Mouse (Mus musculus): ENCODE measurements around the gene Lingo2.

Gene Lingo2

DNA sequence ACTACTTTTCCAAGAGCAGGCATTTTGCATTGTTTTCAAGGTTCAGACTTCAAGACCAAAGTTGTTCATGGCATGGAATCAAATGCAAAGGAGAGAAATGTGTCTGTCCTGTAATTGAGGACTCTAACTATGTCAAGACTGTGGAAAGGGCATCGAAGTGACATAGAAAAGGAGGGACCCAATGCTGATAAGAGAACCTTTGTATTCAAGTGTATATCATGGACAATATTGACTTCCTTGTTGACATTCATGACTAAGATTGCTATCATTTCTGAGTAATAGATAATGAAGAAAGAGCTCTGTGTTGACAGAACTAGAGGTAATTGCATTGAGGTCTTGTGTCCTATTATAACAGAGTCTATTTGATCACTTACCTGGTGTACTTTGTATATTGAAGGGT is 390.6 kb downstream of the Lingo2 start:
- no peak for DNase-seq (ENCODE audit: low read depth, low spot score)

DNA sequence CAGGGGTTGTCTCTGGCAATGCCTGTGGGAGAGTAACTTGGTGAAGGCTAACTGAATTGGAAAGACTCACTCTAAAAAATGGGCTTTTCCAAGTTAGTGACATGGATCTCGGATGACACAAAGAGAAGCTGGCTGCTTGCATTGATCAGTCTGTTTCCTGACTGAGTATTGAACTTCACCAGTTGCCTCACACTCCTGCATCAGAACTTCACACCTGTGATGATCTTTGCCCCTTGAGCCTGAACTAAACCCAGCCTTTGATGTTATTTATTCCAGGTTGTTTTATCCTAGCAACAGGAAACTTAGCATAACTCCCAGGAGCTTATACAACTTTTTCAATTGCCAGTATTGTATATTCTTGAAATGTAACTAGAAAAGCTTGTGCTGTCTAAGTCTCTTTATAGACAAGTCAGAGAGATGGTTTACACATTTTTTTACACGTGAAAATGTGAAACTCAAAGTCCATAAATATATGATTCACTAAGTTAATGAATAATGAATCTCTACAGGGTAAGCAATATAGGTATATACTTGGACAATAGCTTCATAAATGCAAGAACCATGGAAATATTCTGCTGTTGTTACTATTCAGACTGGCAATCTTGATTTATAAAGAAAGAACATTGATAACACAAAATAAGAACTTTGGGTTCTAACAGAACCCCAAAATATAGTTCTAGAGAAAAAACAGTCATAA is 410.7 kb downstream of the Lingo2 start:
- no peak for DNase-seq (ENCODE audit: low read depth, low spot score)

DNA sequence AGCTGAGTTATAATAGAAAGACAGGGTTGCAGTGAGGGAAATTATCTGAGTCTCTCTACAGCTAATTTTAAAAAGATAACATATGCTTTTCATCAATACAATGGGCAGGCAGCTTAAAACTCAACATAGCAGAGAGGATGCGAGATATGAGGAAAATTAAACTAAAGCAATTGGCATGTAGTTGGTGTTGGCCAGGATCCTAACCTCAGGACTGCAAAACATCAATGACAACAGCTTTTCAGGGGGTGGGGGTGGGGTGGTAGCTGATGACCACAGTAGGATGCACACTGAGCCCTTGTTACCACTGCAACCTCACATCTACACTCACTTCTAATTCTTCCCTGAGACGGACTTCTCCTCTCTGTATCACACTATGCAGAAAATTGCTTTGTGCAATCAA is 417.7 kb downstream of the Lingo2 start:
- no peak for DNase-seq (ENCODE audit: low read depth, low spot score)

DNA sequence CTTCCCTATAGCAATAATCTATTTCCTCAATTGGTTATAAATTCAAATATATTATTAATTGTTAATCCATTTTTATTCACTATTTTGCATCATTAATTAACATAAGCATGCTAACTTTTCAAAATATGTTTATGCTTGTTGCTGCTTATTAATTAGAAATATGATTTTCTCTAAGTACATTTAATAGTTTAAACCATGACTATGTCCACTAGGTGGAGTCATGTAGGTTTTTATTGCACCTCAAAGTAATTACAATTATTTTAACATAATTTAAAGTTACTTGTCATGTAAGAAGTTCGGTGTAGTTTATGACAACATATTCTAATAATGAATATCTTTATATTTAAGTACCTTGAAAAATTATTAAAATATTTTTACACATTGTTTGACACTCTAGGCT is 461.3 kb downstream of the Lingo2 start:
- no peak for DNase-seq (ENCODE audit: low read depth, low spot score)

DNA sequence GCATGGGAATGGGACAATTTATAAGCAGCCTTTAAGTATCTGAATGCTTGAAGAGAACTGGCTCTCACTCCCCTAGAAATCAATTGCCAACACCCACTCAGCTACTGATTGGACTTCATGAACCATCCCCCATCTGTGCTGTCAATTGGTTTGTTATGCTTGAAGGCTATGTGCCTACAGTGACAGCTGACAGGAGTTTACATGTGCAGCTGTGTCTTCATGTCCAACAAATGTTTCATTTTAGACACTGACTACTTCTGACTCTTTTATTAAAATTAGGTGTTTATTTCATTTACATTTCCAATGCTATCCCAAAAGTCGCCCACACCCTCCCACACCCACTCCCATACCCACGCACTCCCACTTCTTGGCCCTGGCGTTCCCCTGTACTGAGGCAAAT is 516.3 kb downstream of the Lingo2 start:
- DNase-seq (ENCODE audit: low read depth, low spot score): no peak

DNA sequence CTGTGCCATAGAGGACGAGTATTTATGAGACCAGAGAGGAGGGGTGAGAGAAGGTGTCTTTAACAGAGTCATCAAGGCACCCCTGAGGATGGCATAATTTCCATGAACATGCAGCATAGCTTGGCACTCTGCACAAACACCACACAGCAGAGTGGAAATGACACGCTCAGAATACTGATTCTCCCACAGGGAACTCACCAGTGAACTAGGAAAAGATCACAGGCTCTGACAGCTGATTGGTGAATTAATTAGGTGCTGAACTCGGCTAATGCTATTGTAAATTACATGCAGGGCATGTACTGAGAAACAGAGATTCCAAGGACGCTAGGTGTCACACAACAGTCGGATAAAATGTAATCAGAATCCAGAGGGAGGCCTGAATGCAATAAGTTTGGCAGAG is 525.4 kb downstream of the Lingo2 start:
- no peak for DNase-seq (ENCODE audit: low read depth, low spot score)

DNA sequence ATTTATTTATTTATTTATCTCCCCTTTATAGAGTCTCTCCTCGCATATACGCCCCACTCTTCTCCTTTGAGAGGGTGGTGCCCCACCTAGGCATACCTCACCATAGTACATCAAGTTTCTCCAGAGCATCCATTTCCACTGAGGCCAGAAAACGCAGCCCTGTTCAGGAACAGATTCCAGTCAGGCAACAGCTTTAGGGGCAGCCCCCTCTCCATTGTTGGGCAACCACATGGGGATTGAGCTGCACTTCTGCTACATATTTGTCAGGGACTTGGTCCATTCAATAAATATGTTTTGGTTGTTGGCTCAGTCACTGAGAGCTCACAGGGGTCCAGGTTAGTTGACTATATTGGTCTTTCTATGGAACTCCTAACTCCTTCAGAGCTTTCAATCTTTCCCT is 544.2 kb downstream of the Lingo2 start:
- DNase-seq (ENCODE audit: low read depth, low spot score): no peak

DNA sequence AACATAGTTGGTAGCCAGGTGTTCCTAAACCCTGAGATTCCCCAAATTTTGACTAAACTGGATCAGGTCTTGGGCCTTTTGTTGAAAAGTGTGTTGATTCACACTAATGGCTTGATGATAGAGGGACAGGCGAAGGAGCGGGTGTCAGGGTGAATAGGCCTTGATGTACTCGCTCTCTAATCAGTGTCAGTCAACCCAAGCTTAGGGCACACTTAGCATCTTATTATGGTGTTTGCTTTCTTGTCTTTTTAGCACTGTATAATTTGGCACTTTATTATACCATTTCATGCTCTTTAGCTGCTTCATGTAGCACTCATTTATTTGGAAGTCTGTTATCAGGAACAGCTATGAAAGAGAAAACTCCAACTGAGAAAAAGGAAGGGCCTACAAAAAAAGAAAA is 582.6 kb downstream of the Lingo2 start:
- DNase-seq (ENCODE audit: low read depth, low spot score): no peak

DNA sequence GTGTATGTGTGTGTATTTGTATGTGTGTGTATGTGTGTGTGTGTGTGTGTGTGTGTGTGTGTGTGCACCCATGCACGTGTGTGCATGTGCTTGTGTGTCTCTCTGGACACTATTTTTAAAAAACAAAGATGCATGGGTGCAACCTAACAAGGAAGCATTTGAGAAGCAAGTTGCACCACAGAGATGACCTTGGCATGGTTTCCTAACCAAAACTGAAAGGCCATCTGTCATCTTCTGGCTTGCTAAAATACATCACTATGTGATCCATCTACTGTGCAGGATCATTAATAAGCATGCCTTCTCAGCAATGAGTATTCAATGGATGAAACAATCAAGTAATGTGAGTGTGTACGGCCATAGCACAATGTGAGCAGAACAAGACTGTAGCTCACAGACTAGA is 597.1 kb downstream of the Lingo2 start:
- no peak for DNase-seq (ENCODE audit: low read depth, low spot score)

DNA sequence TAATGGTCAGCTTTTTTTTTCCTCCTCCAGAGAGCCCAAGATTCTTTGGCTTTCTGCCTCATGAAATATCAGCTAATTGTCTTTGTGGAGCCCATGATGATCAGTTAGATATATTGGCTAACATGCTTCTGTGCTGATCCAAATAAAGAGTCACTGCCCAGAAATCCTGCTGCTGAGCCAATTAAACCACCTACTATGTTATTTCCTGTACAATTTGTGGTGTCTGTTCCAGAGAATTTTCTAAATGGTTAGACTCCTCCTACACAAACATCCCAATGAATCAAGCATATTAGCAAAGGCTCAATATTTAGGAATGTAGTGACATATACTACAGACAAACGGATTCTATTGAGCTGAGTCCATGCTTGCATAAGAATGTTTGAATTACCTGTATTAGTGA is 619.8 kb downstream of the Lingo2 start:
- no peak for DNase-seq (ENCODE audit: low read depth, low spot score)

DNA sequence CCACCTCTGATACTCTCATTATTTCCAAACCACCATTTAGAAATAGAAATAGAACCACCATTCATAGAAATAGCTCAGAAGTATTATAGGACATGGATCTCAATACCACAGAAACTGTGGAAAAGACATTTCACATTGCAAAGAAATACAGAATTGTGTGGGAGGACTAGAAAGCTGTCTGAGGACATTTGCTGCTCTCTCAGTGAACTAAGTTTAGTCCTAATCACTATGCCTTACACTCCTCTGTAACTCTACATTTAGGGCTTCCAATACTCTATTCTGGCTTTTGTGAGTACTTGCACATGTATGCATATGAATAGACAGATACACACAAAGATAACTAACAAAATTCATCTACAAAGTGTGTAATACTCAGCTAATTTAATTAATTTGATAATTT is 625.9 kb downstream of the Lingo2 start:
- DNase-seq (ENCODE audit: low read depth, low spot score): no peak

DNA sequence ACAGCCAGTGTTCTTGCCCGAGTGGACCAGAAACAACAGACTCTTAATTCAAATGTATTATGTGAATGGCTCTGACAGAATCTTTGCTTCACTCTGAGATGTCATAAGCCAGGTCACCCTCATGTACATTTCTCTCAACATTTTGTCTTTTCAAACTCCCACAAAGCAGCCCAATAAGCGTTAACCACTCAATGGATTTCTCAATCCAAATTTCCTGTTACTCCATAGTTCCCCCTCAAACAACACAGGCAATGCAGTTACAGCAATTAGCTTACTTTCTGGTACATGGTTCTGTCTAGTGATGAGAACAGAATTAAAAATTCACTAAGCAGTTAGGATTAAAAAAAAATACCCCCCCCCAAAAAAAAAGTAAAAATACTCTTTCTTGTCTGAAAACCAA is 638.5 kb downstream of the Lingo2 start:
- no peak for DNase-seq (ENCODE audit: low read depth, low spot score)

DNA sequence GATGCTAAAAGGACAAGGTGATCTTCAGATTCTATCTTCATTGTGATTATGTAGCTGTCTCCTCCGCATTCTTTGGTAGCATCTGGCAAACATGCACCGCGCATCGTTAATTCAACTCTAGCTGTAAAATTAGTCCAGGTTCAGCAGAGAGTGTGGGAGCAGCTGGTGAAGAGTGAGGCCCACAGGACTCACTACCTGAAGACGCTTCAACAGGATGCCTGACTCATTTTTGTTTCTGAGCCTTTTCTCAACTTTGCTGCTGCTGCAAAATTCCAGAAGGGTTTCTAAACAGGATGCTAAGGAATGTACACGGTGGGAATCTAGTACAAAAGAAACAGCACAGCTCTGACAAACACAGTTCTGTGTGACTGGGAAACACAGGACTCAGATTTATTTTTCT is 640.1 kb downstream of the Lingo2 start:
- DNase-seq (ENCODE audit: low read depth, low spot score): no peak

DNA sequence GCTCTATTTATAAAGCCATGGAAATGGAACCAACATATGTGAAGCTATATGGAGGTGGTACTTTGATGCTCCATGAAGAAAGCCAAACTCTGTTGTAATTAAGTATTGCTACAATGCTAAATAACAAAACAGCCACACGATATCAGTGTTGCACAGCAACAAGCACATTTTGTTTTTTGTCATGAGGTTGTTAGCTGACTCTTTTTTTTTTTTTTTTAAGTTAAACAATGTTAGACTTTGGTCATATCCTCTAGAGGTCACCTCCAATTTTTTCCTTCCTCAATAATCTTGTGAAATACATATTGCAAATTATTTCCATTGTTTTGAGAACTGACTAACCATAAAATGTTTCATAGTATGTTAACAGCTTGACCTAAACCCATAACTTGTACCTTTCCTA is 646.3 kb downstream of the Lingo2 start:
- no peak for DNase-seq (ENCODE audit: low read depth, low spot score)

DNA sequence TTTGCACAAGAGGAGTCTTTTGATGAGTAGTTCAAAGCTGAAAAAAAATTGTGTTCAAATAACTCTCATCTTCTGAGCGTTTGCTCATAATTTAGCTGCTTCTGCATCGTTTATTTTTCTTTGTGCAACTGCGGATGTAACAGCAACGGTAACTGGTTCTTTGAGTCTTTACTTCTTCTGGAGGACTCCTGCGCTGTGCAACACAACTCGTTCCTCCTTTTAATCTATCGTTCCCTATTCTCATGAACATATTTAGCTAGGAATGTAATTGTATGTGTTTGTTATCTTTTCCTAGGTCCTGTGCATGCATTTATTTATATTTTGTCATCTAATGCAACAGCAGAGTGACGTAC is 661.9 kb downstream of the Lingo2 start:
- no peak for DNase-seq (ENCODE audit: low read depth, low spot score)

DNA sequence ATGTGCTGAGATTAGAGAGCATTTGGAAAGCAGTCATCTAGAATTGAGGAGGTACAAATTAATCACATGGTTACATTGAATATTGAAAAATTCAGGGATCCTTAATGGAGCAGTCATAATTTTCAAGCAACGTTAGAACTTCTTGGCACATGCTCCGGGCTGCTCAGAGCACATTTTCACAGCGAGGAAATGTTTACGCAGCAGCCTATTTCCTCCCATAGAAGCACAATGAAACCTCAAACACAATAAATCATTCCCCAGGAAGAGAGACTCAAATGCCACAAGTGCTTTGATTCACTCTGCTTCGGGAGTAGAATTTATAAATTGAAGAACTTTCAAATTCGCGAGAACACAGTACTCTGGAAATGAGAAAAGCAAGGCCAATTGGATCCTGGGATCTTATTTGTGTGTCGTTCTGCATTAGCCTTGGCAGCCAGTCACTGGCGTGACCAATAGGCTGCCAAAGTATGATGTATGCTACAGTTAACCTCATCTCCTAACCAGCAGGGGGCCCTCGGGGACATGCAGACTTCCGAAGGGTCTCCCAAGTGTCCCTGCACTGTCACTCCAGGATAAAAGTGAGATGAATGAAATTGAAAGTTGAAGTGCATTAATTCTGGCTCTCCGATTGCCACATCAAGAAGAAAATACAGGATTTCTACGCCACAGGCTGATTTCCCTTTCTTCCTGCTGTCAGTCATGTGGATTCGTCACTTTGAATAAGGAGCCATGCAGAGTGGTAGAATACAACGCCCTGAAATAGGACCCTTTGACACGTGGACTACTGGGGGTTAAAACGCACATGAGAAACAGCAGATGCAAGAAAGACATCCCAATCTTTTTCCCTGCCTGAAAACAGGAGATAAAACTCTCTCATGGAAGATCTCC is 662.5 kb downstream of the Lingo2 start:
- DNase-seq (ENCODE audit: low read depth, low spot score): no peak

DNA sequence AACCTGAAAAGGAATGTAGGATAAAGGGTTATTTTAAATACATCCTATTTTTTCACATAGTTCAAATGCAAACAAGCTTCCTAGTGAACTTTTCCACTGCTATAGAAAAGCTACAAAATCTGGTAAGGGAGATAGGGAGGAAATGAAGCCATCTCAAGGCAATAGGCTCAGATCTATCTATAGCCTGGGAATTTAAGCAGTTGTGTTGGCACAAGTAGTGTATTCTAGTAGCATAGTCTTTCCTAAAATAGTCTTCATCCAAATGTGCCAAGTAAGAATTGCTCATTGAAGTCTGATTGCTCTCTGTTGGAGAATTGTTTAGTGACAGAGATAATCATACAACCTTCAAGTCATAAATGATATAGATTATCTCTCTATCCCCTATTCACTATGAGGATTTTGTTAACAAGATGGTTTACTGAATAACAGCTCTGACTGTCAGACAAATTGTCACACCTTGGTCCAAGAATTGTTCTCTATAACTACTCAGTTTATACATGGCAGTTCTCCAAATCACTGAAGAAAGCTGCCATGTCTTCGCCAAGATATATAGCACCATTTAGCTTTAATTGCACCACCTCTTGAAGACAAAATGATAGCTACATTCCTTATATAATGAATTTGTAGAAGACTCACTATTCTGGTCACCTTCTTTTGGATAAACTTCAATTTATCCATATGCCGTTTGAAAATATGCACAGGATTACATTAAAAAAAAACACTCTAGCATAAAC is 688.9 kb downstream of the Lingo2 start:
- no peak for DNase-seq (ENCODE audit: low read depth, low spot score)

DNA sequence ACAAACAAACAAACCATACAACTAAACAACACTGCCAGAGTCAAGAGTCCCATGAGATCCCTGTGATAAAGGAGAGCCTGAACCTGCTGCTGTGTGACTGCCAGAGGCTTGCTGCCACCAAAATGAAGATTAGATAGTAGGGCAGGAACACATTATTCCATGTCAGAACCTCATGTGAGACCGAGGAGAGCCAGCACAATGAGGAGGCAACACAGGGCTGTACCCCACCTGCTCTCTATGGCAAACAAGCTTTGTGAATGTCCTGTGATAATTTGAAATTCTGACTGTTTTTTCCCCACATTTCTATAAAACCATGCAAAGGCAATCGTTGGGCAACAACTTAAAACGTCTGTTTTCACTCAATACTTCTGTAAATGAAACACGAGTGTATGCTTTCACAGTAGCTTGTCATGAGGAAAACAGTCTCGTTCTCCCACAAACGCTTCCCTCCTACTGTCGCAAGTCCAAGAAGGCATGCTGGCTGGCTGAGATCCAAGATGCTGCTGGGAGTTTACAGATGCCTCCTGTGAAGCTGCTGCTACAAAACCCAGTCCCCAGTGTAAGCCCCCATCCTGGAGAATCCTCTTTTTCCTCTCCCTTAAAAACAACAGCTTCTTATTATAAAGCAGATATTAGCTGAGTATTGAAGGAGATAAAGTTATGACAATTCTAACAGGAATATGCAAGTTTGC is 765.2 kb downstream of the Lingo2 start:
- no peak for DNase-seq (ENCODE audit: low read depth, low spot score)

DNA sequence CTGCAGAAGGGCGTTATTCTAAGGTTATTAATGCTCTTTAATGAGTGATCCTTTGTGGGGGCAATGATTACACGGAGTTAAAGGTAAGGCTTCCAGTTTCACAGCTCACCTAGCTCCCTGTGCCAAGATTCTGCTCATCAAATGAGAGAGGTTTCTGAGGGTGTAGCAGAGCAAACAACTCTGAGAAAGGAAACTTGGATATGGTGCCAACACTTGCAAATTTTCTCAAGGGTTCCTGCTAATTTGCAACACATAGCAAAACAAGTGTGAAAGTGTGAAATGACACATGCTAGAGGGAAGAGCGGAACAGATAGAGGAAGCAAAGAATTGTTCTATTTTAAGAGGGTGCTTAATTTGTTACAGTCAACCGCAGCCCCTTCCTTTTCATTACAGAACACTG is 767.9 kb downstream of the Lingo2 start:
- no peak for DNase-seq (ENCODE audit: low read depth, low spot score)

DNA sequence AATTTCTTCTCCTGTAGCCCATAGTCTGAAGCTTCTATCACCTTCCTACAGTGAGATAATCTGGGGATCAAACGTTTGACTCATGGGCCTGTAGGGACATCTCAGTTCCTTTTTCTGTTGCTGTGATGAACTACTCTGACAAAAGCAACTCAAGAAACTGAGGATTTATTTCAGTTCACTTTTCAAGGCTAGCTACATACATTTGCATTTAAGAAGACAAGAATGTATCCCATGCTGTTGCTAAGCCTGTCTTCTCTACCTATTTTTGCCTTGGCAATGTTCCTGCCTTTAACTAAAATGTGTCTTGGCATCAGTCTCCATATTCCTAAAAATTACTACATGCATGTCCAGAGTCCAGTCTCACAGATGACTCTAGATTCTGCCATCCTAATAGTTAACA is 781.4 kb downstream of the Lingo2 start:
- DNase-seq (ENCODE audit: low read depth, low spot score): no peak

DNA sequence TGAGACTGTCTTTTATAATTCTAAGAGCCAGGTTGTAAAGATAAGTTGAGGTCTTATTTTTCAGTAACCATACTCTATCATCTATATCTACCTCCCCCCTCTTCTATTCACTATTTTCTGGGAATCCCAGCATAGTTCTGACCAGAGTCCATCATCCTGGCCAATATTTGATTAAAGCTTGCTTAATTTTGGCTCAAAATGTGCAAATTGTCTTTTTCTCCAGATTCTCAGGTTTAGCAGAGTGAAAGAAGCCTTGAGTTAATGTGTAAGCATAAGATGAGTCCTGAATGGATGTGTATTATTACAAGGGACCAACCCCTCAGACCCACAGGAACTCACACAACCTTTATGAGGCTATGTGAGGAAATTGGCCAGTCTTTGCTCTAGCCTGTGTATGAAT is 820.2 kb downstream of the Lingo2 start:
- DNase-seq (ENCODE audit: low read depth, low spot score): no peak

DNA sequence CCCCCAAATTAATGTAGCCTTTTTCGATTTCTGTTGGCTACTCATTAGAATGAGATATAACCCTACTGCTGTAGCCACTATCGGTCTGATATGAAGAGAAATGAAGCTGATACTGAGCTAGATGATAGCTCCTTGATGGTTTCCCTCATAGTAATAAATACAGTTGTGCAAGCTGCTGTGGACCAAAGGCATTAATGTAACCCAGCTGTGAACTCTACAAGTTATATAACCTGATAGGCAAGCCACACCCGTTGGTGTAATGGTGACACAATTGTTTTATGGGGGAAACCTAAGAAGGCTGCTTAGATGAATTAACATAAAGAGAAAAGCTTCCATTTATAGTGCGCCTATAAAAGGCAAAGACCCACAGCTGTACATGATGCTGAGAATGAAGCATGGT is 856.1 kb downstream of the Lingo2 start:
- DNase-seq (ENCODE audit: low read depth, low spot score): no peak
